Mouse (Mus musculus) lung, postnatal 4 days (tissue): ENCODE measurements around the gene Pik3cg.

ENCODE experiments used
- DNase-seq, 2 experiments: peaks; one replicate each; pipeline ENCODE4 v3.0.0; 2021

Gene Pik3cg

GRCm38 (mm10) chr12:32200387-32201069 is 7.9 kb downstream of the Pik3cg start:
- no peak for DNase-seq

- no peak for DNase-seq
Observed at GRCm38 (mm10) chr12:32199422-32199821, 9.0 kb downstream of the Pik3cg start.

GRCm38 (mm10) chr12:32198025-32198424 is 10.4 kb downstream of the Pik3cg start:
- DNase-seq = no peak

- no peak for DNase-seq
Observed at GRCm38 (mm10) chr12:32195000-32195399, 13.5 kb downstream of the Pik3cg start.

DNA sequence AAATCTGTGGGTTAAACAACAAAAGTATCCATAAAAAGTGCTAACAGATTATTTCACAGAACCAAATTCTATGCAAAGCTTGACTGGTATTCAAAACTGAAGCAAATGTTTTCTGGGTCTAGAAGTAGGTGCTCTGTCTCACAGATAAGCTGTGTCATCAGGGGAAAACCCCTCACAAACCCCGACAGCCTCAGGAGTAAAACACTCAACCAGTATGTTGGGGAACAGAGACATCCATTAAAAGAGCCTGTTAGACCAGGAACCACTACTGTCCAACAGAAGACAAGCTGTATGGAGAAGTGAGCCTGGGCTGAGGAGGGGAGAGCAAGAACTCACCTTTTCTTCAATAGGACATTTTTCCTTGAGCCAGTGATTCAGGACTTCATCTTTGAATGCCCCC is 14.1 kb downstream of the Pik3cg start:
- no peak for DNase-seq

DNA sequence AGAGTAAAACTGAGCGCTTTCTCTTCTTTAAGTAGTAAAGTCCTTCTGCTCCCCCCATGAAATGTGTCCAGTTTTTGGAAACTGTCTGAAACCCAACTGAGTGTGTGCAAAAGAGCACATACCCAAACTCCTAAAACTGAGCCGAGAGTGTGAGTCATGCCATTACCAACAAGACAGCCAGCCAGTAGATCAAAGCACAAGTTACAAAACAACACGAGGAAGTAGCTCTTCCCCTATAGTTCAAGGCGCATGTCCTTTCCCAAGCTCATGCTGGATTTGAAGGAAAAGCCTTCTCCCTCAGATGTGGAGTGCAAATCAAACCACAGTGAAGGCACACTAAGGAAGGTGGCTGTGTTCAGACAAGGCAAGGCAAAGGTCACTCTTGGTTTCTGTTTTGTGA is 17.5 kb downstream of the Pik3cg start:
- no peak for DNase-seq

DNA sequence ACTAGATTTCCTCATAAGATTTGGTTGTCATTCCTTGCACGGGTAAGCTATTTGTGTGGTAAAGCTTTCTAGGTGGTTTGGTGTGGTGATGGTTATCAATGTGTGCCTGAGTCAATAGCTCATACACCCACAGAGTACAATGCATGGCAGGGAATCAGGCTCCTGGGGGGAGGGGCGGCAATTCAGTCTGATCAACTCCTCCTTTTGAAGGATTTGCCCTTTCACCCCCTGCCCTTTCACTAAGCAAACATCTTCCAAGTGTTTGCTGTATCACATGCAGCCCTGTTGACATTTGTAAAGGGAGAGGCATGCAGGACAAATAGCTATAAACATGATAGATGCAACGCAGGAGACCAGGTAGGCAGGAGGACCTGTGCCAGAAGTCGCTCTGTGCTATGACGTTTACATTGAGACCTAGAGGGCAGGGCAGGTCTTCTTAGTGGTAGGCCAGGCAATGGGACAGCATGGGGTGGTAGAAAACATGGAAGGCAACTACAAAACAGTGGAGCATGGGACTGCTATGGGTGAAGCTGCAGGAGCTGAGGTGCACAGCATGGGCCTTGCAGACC is 20.7 kb downstream of the Pik3cg start:
- no peak for DNase-seq

- DNase-seq = no peak
Observed at GRCm38 (mm10) chr12:32186627-32187255, 21.7 kb downstream of the Pik3cg start.

DNA sequence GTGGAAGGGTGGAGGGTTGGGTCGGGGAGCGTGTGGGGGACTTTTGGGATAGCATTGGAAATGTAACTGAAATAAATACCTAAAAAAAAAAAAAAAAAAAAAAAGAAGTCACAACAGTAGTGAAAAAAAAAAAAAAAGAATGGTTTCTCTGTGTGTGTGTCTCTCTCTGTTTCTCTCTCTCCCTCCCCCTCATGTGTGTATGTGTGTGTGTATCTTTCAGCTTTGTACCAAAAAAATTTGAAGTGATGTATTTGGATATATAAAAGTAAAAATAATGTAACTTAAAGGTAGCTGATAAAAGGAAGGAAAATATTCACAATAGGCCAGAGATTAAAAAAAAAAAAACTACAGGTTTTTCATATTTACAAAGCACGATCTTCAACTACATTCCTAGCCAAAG is 23.6 kb downstream of the Pik3cg start:
- no peak for DNase-seq

DNA sequence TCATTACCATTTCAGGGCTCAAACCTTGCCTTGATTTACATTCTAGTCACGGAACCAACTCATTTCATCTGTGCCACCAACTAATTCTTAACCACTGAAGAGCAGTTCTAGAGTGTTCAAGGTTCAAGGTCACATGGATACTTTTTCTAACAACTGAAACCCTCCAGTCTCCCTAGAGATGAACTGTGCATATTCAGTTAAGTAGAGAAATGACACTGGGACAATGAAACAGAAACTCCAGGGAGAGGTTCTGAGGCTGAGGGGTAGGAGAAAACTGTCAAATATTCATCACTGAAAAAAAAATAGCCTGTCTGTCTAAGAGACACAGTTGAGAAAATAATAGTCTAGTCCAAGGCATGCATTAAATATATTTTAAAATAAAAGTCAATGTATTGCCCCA is 24.9 kb downstream of the Pik3cg start:
- no peak for DNase-seq

GRCm38 (mm10) chr12:32182632-32183419 is 25.6 kb downstream of the Pik3cg start:
- DNase-seq = no peak

DNA sequence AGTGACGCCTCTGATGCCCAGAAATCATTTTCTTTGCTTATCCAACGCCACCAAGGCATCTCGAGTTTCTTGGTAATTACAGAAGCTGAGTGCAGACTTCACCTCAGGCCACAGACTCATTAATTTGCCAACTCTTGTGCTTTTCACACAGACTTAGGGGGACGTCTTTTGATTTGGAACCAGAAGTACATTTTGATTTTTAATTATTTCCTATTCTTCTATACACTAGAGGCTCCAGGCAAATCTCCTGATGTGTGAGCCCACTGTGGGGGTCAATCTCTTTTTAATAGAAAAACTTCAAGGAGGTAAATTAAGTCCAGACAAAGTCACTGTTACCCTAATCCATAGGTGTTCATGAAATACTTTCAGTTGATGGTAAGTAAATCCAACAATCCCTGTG is 26.6 kb downstream of the Pik3cg start:
- no peak for DNase-seq

DNA sequence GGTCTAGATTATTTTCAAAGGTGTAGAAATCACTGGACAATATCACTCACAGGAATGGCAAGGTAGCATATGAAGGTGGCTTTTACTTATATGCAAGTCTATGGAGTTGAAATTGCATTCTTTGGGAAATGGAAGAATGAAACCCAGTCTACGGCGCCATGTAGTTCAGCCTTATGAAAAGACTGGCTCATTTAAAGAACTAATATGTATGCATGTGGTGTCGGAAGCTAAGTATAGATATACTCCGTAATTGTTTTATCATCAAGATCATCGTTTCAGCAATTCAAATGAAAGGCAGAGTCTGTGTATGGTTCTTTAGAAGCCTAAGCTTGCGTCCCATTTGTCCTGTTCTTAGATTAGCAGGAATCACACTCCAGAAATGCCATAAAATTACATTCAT is 34.0 kb downstream of the Pik3cg start:
- DNase-seq = no peak

- no peak for DNase-seq
Observed at GRCm38 (mm10) chr12:32172826-32173225, 35.6 kb downstream of the Pik3cg start.

GRCm38 (mm10) chr12:32169164-32169563 is 39.3 kb downstream of the Pik3cg start:
- DNase-seq = no peak

- DNase-seq = no peak
Observed at GRCm38 (mm10) chr12:32168751-32169150, 39.7 kb downstream of the Pik3cg start.

DNA sequence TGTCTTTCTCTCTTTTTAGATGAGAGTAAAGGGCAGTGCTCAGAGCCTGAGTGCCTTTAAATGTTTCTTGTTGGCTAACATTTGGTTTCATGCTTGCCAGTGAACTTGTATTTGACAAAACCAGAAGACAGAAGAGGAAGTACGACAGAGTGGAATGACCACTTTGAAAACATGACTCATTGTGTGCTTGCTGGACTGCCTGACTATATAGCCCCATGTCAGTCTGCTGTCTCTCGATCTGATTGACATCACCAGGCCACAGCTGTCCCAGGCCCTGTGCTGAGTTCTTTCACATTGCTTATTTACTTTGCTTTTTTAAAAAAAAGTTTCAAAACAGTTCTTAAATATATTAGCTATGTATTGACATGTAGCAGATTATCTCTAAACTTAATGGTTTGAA is 44.8 kb downstream of the Pik3cg start:
- DNase-seq = no peak

DNA sequence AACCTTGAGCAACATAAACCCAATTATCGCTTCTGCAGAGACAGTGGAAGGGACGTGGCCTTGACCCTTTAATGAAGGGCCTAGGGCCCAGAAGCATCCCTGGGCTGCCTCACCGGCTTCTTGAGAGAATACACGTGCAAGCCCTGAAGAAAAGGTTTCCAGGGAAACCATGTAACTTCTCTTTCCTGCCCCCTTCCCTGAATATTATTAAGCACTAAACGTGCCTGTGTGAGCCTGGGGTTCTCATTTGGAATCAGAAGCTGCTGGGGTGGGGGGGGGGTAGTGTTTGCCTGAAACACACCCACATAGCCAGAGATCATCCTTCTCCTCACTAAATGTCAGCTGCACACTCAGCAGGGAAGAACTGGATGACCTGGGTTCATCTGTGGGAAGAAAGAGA is 49.7 kb downstream of the Pik3cg start:
- DNase-seq = no peak

GRCm38 (mm10) chr12:32146606-32147005 is 61.9 kb downstream of the Pik3cg start:
- no peak for DNase-seq

- DNase-seq = no peak
Observed at GRCm38 (mm10) chr12:32145651-32146050, 62.8 kb downstream of the Pik3cg start.

DNA sequence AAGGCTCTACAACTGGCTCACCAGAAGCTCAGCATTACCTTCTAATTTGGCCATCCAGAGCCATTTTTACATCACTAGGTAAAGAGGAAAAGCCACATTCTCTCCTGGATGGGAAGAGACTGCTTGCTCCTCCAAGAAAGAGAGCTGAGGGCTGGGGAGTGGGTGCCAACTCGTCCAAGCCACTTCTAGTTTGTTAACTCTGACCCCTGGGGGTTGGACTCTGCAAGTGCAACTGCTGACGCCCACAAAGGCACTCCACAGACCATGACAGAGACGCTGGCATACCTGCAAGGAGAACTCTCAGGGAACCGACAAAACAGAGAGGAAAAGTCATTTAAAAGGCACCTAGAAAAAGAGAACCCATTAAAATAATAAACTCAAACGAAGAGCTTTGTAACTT is 63.9 kb downstream of the Pik3cg start:
- DNase-seq = peak; percentile 68 to 79

- DNase-seq = no peak
Observed at GRCm38 (mm10) chr12:32143782-32144181, 64.7 kb downstream of the Pik3cg start.

GRCm38 (mm10) chr12:32143151-32143550 is 65.3 kb downstream of the Pik3cg start:
- no peak for DNase-seq

- DNase-seq = no peak
Observed at GRCm38 (mm10) chr12:32141766-32142165, 66.7 kb downstream of the Pik3cg start.
